Mouse (Mus musculus): Measurements from ENCODE around the gene 4921539E11Rik.

- TF ChIP-seq GATA1 (IDR thresholded peaks at IDR 0.05; ENCODE audit: low read length) (no peak), TAL1 (IDR thresholded peaks at IDR 0.05; ENCODE audit: low read length) (no peak)
Observed at GRCm38 (mm10) chr4:103232156-103232555, 58.5 kb downstream of the 4921539E11Rik start.
